Mouse (Mus musculus) right cerebral cortex, postnatal 25 days (tissue): ENCODE data around the gene Ehmt1.

Experiments used
- DNase-seq: peaks from one replicate; pipeline ENCODE4 v3.0.0; 2022

Gene Ehmt1

GRCm38 (mm10) chr2:24796833-24797457, 122.5 kb downstream of the Ehmt1 start:
- no peak for DNase-seq

- DNase-seq: no peak
These were observed 132.2 kb downstream of the Ehmt1 start for GRCm38 (mm10) chr2:24787250-24787649.

GRCm38 (mm10) chr2:24781253-24781652, 138.2 kb downstream of the Ehmt1 start:
- DNase-seq: no peak

- no peak for DNase-seq
These were observed 142.6 kb downstream of the Ehmt1 start for GRCm38 (mm10) chr2:24776831-24777230.

- DNase-seq: no peak
These were observed 143.3 kb downstream of the Ehmt1 start for GRCm38 (mm10) chr2:24775951-24776587.

- no peak for DNase-seq
These were observed 144.6 kb downstream of the Ehmt1 start for GRCm38 (mm10) chr2:24774832-24775231.

GRCm38 (mm10) chr2:24770861-24771260, 148.6 kb downstream of the Ehmt1 start:
- DNase-seq: no peak

- peak; percentile 93 for DNase-seq
These were observed 156.3 kb downstream of the Ehmt1 start, which contains the start of gene Cacna1b for GRCm38 (mm10) chr2:24763115-24763557. Gene Cacna1b (minus strand): TSS chr2:24763152.

- DNase-seq: peak; percentile 70
These were observed 156.9 kb downstream of the Ehmt1 start for GRCm38 (mm10) chr2:24762446-24762960.

GRCm38 (mm10) chr2:24761923-24762445, 157.4 kb downstream of the Ehmt1 start:
- peak; percentile 78 for DNase-seq

- peak; percentile 43 for DNase-seq
These were observed 164.1 kb downstream of the Ehmt1 start for GRCm38 (mm10) chr2:24755276-24755675.

- DNase-seq: no peak
These were observed 166.8 kb downstream of the Ehmt1 start for GRCm38 (mm10) chr2:24752599-24752998.

- DNase-seq: no peak
These were observed 169.4 kb downstream of the Ehmt1 start for GRCm38 (mm10) chr2:24750051-24750450.

- DNase-seq: no peak
These were observed 171.5 kb downstream of the Ehmt1 start for GRCm38 (mm10) chr2:24747878-24748277.
